22 mouse cellular contexts compared by ENCODE assay signal in the genomic region with DNA sequence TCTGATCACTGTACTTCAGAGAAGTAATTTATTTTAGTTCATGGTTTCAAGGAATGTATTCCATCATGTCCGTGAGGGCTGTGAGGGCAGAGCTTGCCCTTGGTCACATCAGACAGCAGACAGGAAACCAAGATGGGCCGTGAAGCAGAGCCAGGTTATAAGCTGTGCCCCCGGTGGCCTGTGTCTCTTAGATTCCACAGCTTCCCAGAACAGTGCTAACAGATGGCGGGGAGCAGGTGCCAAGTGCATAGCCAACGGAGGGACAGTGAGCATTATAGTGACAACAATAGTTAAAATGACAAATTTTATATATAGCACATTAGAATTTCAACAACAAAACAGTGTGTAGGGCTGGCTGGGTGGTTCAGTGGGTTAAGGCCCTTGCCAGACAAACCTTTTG. TPM values are rescaled to one million over a fixed set of nuclear protein-coding genes. Genes with fewer than 3 reads are reported as not detected.
DNase-seq lines count a peak whose midpoint lies in the region; ATAC-seq and TF ChIP-seq lines count a peak whose summit lies in the region.
"Had no signal": no experiment of that assay in that cellular context is flagged by ENCODE, and none has a peak within 500 bp of the region (broad histone marks: within the 10 kb centered on the region; RNA-seq: fewer than 3 reads in every experiment).

No protein-coding gene starts in this region.

- WGBS in hindbrain, postnatal 0 days: 42% methylated on average over 5 of the region's 5 CpGs
- 73% methylated on average over 5 of the region's 5 CpGs for WGBS in hindbrain, embryonic 13.5 days

- H3K27me3 ChIP-seq in hindbrain, postnatal 0 days (ENCODE audit: insufficient read depth, low read length): no peaks in the 10 kb centered on the region
- H3K27me3 ChIP-seq in hindbrain, embryonic 13.5 days: no peaks in the 10 kb centered on the region
- H3K27me3 ChIP-seq: heart, embryonic 12.5 days; hindbrain, embryonic 12.5 days; kidney, embryonic 15.5 days; limb, embryonic 13.5 days; liver, embryonic 13.5 days; neural tube, embryonic 12.5 days had no signal

- H3K9me3 ChIP-seq in hindbrain, postnatal 0 days (ENCODE audit: low read length): no peaks in the 10 kb centered on the region
- H3K9me3 ChIP-seq in hindbrain, embryonic 13.5 days: no peaks in the 10 kb centered on the region
- H3K9me3 ChIP-seq: forebrain, embryonic 10.5 days; heart, embryonic 12.5 days; hindbrain, embryonic 12.5 days; kidney, embryonic 15.5 days; limb, embryonic 13.5 days; liver, embryonic 13.5 days; midbrain, embryonic 10.5 days; neural tube, embryonic 12.5 days had no signal

- H3K27ac ChIP-seq in hindbrain, postnatal 0 days: no peak overlapping the region
- no peak overlapping the region for H3K27ac ChIP-seq in hindbrain, embryonic 13.5 days
- H3K27ac ChIP-seq: forebrain, embryonic 10.5 days; hindbrain, embryonic 12.5 days; kidney, embryonic 15.5 days; limb, embryonic 13.5 days; liver, embryonic 13.5 days; midbrain, embryonic 10.5 days; neural tube, embryonic 12.5 days had no signal

- H3K4me1 ChIP-seq in hindbrain, postnatal 0 days (ENCODE audit: insufficient read depth, low read length): no peaks in the 10 kb centered on the region
- peaks cover 7% of the 10 kb centered on the region for H3K4me1 ChIP-seq in hindbrain, embryonic 13.5 days (replicated peaks)
- H3K4me1 ChIP-seq: kidney, embryonic 15.5 days; limb, embryonic 13.5 days; neural tube, embryonic 12.5 days had no signal

- H3K4me3 ChIP-seq in hindbrain, postnatal 0 days (ENCODE audit: low read length): no peak overlapping the region
- H3K4me3 ChIP-seq in hindbrain, embryonic 13.5 days: no peak overlapping the region
- H3K4me3 ChIP-seq: forebrain, embryonic 10.5 days; heart, embryonic 12.5 days; hindbrain, embryonic 12.5 days; kidney, embryonic 15.5 days; limb, embryonic 13.5 days; liver, embryonic 13.5 days; midbrain, embryonic 10.5 days; neural tube, embryonic 12.5 days had no signal

- H3K9ac ChIP-seq in hindbrain, postnatal 0 days (replicated peaks; ENCODE audit: low read length): no peak overlapping the region
- H3K9ac ChIP-seq in hindbrain, embryonic 13.5 days: no peak overlapping the region
- H3K9ac ChIP-seq: heart, embryonic 12.5 days; hindbrain, embryonic 12.5 days; kidney, embryonic 15.5 days; limb, embryonic 13.5 days; liver, embryonic 13.5 days; lung, embryonic 14.5 days; neural tube, embryonic 12.5 days had no signal

- no peak for ATAC-seq in hindbrain, postnatal 0 days
- no peak for ATAC-seq in hindbrain, embryonic 13.5 days (ENCODE audit: low FRiP score)
- ATAC-seq: intestine, embryonic 16.5 days had no signal

- no peak for TF ChIP-seq CTCF in hindbrain, postnatal 0 days (IDR thresholded peaks at IDR 0.05; ENCODE audit: low read depth)
- TF ChIP-seq CTCF in brain, embryonic 14.5 days (IDR thresholded peaks at IDR 0.05; ENCODE audit: borderline replicate concordance, extremely low read depth, insufficient read depth, insufficient read length): no peak

- TF ChIP-seq POLR2A in brain, embryonic 14.5 days (IDR thresholded peaks at IDR 0.05; ENCODE audit: borderline replicate concordance, extremely low read depth, insufficient read depth, insufficient read length, poor library complexity, severe bottlenecking): no peak

- peak; percentile 18 for DNase-seq in hindbrain, postnatal 0 days (ENCODE audit: low spot score)
- peak; percentile 28 for DNase-seq in brain, embryonic 14.5 days (ENCODE audit: low read depth)
- DNase-seq in cerebellum, adult 11-12 months: peak; percentile 86
- peak; percentile 76 to 82 for DNase-seq in cerebellum, postnatal 14 days
- no peak for DNase-seq in urinary bladder, postnatal 25 days (ENCODE audit: low spot score)
- DNase-seq in kidney, postnatal 10 days: no peak
- DNase-seq: adrenal gland, postnatal 36 days; embryo, embryonic 11 days; heart, postnatal 14 days; liver, embryonic 13.5 days; lung, embryonic 14.5 days; lung, postnatal 4 days; thymus, postnatal 25 days had no signal

- H3K36me3 ChIP-seq in hindbrain, postnatal 0 days (ENCODE audit: insufficient read depth, low read length): no peaks in the 10 kb centered on the region
- H3K36me3 ChIP-seq in hindbrain, embryonic 13.5 days: 0 out of 2 replicates have a peak, but pooled peaks cover 2% of the 10 kb centered on the region
- H3K36me3 ChIP-seq: hindbrain, embryonic 12.5 days; liver, embryonic 13.5 days; neural tube, embryonic 12.5 days had no signal

- no peak overlapping the region for H3K4me2 ChIP-seq in hindbrain, postnatal 0 days (ENCODE audit: low read depth, low read length)
- no peak overlapping the region for H3K4me2 ChIP-seq in hindbrain, embryonic 13.5 days
- H3K4me2 ChIP-seq: heart, embryonic 12.5 days; hindbrain, embryonic 12.5 days; kidney, embryonic 15.5 days; limb, embryonic 13.5 days; liver, embryonic 13.5 days; lung, embryonic 14.5 days; neural tube, embryonic 12.5 days had no signal

RNA-seq across cellular contexts. Expression of a gene that starts 51.3 kb away (rescaled TPM):
- total RNA-seq in hindbrain, postnatal 0 days (2014; rRNA removed): 10.5 and 12.2 TPM in 2 replicates
- polyA plus RNA-seq in hindbrain, postnatal 0 days (2015; fragmentation: Nextera tagmentation; extraction: Ambion mirVana): 5.0 and 6.2 TPM in 2 replicates
- polyA plus RNA-seq in hindbrain, embryonic 13.5 days (2015; fragmentation: Nextera tagmentation; extraction: Ambion mirVana): 4.3 and 4.8 TPM in 2 replicates
- polyA plus RNA-seq in brain, embryonic 14.5 days (2012; rRNA removed): 6.2 and 7.2 TPM in 2 replicates

Comparison
In these comparisons a context has a peak if more than half of its experiments do, and no peak if none do; other contexts are left out.
1. DNase-seq: peak in hindbrain, postnatal 0 days (single experiment), brain, embryonic 14.5 days (single experiment), cerebellum, adult 11-12 months (single experiment) and cerebellum, postnatal 14 days (2 of 2); none in urinary bladder, postnatal 25 days (single experiment) and kidney, postnatal 10 days (single experiment).